Mouse (Mus musculus): ENCODE measurements at regions not wholly inside any gene's neighbourhood (a gene's known extent, or its start where the extent isn't known, plus 50 kb on each side); places are given as distances from the start of the nearest gene placed in this dataset.

GRCm38 (mm10) chr2:50757837-50758541 lies 390.9 kb downstream of the Rnd3 start:
- Histone ChIP-seq H3K27ac (no peak overlapping the region), H3K27me3 (ENCODE audit: insufficient read depth, low read length) (no peaks in the 10 kb centered on the region), H3K4me3 (replicated peaks; ENCODE audit: low read depth, low read length) (no peak overlapping the region), H3K4me1 (replicated peaks; ENCODE audit: insufficient read depth, low read length) (no peaks in the 10 kb centered on the region), H3K9ac (ENCODE audit: low read depth, low read length) (no peak overlapping the region), H3K4me2 (ENCODE audit: low read length) (no peak overlapping the region), H3K9me3 (replicated peaks; ENCODE audit: low read length) (no peaks in the 10 kb centered on the region), H3K36me3 (ENCODE audit: insufficient read depth, low read length) (no peaks in the 10 kb centered on the region)
- ATAC-seq (replicated peaks; ENCODE audit: low FRiP score, low read depth) (no peak), DNase-seq (ENCODE audit: low spot score) (no peak)
- WGBS = 84% methylated on average over 21 of the region's 21 CpGs
- TF ChIP-seq CTCF (IDR thresholded peaks at IDR 0.05; ENCODE audit: low read depth) = no peak

- Histone ChIP-seq H3K9me3 (replicated peaks; ENCODE audit: low read length) (no peaks in the 10 kb centered on the region), H3K4me1 (replicated peaks; ENCODE audit: insufficient read depth, low read length) (no peaks in the 10 kb centered on the region), H3K9ac (ENCODE audit: low read depth, low read length) (no peak overlapping the region), H3K4me2 (ENCODE audit: low read length) (no peak overlapping the region), H3K36me3 (ENCODE audit: insufficient read depth, low read length) (no peaks in the 10 kb centered on the region), H3K27ac (no peak overlapping the region), H3K4me3 (replicated peaks; ENCODE audit: low read depth, low read length) (no peak overlapping the region), H3K27me3 (ENCODE audit: insufficient read depth, low read length) (no peaks in the 10 kb centered on the region)
- no peak for TF ChIP-seq CTCF (IDR thresholded peaks at IDR 0.05; ENCODE audit: low read depth)
- no peak for ATAC-seq (replicated peaks; ENCODE audit: low FRiP score, low read depth)
- no peak for DNase-seq (ENCODE audit: low spot score)
- 70% methylated on average over 9 of the region's 9 CpGs for WGBS
Measured at GRCm38 (mm10) chr2:50755616-50756450, 393.1 kb downstream of the Rnd3 start.

- H3K4me3 ChIP-seq (replicated peaks; ENCODE audit: low read depth, low read length) = no peak overlapping the region
- ATAC-seq (replicated peaks; ENCODE audit: low FRiP score, low read depth) = no peak
- no peak overlapping the region for H3K9ac ChIP-seq (ENCODE audit: low read depth, low read length)
- H3K27me3 ChIP-seq (ENCODE audit: insufficient read depth, low read length) = no peaks in the 10 kb centered on the region
- no peak for TF ChIP-seq CTCF (IDR thresholded peaks at IDR 0.05; ENCODE audit: low read depth)
- no peaks in the 10 kb centered on the region for H3K9me3 ChIP-seq (replicated peaks; ENCODE audit: low read length)
- no peaks in the 10 kb centered on the region for H3K4me1 ChIP-seq (replicated peaks; ENCODE audit: insufficient read depth, low read length)
- DNase-seq (ENCODE audit: low spot score) = no peak
- H3K27ac ChIP-seq = no peak overlapping the region
- no peaks in the 10 kb centered on the region for H3K36me3 ChIP-seq (ENCODE audit: insufficient read depth, low read length)
- H3K4me2 ChIP-seq (ENCODE audit: low read length) = no peak overlapping the region
- WGBS = 76% methylated on average over 6 of the region's 6 CpGs
Measured at GRCm38 (mm10) chr2:50755160-50755559, 393.8 kb downstream of the Rnd3 start.

DNA sequence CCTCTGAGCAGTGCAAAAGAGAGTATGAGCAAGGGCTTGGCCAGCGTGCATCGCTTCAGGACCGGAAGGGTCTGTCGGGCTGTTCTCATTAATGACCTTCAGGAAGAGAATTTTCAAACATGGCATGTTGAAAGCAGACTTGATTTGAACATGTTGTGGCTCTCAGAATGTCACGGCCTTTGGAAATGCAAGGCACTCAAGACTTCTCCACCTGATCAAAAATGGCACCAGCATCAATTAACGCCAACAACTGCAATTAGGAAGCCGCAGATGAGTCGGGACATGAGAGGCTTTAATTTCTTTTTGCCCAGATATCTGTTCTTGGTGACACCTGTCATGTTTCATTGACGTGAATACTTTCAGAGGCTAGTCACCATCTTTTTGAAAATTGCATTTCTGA lies 396.5 kb downstream of the Rnd3 start:
- H3K36me3 ChIP-seq (ENCODE audit: insufficient read depth, low read length) = no peaks in the 10 kb centered on the region
- no peak overlapping the region for H3K4me3 ChIP-seq (replicated peaks; ENCODE audit: low read depth, low read length)
- H3K27me3 ChIP-seq (ENCODE audit: insufficient read depth, low read length) = no peaks in the 10 kb centered on the region
- no peak for TF ChIP-seq CTCF (IDR thresholded peaks at IDR 0.05; ENCODE audit: low read depth)
- H3K4me2 ChIP-seq (ENCODE audit: low read length) = no peak overlapping the region
- no peaks in the 10 kb centered on the region for H3K9me3 ChIP-seq (replicated peaks; ENCODE audit: low read length)
- no peak overlapping the region for H3K9ac ChIP-seq (ENCODE audit: low read depth, low read length)
- no peak for ATAC-seq (replicated peaks; ENCODE audit: low FRiP score, low read depth)
- WGBS = 87% methylated on average over 9 of the region's 9 CpGs
- DNase-seq (ENCODE audit: low spot score) = no peak
- no peak overlapping the region for H3K27ac ChIP-seq
- no peaks in the 10 kb centered on the region for H3K4me1 ChIP-seq (replicated peaks; ENCODE audit: insufficient read depth, low read length)

DNA sequence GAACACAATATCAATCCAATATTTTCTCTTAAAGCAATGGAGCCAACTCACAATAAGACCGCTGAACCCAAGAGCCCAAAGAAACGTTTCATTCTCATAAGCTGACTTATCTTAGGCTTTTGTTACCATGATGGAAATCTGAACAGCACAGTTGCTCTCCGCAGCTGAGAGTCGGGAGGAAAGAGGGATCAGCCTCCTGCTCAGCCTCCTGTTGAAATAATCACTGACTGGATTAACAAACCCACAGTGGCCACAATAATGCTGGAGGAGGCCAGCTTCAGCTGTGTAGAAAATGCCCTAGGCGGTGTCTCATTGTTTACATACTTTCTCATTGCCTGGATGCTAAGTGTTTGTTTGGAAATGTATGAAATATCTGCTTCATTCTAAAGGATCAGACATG lies 398.1 kb downstream of the Rnd3 start:
- no peaks in the 10 kb centered on the region for H3K36me3 ChIP-seq (ENCODE audit: insufficient read depth, low read length)
- H3K4me3 ChIP-seq (replicated peaks; ENCODE audit: low read depth, low read length) = no peak overlapping the region
- H3K4me1 ChIP-seq (replicated peaks; ENCODE audit: insufficient read depth, low read length) = no peaks in the 10 kb centered on the region
- H3K9ac ChIP-seq (ENCODE audit: low read depth, low read length) = no peak overlapping the region
- H3K9me3 ChIP-seq (replicated peaks; ENCODE audit: low read length) = no peaks in the 10 kb centered on the region
- DNase-seq (ENCODE audit: low spot score) = no peak
- WGBS = 81% methylated on average over 5 of the region's 5 CpGs
- no peaks in the 10 kb centered on the region for H3K27me3 ChIP-seq (ENCODE audit: insufficient read depth, low read length)
- no peak overlapping the region for H3K27ac ChIP-seq
- no peak for TF ChIP-seq CTCF (IDR thresholded peaks at IDR 0.05; ENCODE audit: low read depth)
- no peak for ATAC-seq (replicated peaks; ENCODE audit: low FRiP score, low read depth)
- H3K4me2 ChIP-seq (ENCODE audit: low read length) = no peak overlapping the region

DNA sequence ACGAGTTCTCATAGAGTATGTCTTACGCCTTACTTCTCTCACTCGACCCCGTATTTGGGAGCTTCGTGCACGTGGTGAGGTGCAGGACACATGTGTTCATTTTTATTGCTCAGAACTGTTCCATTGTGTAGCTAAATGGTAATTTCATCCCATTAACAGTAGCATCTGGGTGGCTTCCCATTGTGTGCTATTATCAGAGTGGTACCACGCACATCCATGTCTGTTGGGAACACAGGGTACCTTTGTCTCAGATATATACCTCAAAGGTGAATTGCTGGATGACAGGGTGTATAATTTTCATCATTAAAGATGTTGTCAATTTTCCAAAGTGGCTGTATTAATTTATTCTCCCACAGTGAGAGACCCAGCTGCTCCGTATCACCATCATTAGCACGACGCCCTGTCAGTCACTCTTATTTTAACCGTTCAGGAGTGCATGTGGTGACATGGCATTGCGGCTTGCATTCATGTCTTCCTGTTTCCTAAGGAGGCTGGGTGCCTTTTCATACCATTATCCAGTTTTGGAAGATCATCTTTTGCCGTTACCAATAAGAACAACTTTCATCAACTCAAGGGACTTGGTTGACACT lies 404.2 kb downstream of the Rnd3 start:
- Histone ChIP-seq H3K4me2 (ENCODE audit: low read length) (no peak overlapping the region), H3K4me3 (replicated peaks; ENCODE audit: low read depth, low read length) (no peak overlapping the region), H3K9ac (ENCODE audit: low read depth, low read length) (no peak overlapping the region), H3K36me3 (ENCODE audit: insufficient read depth, low read length) (no peaks in the 10 kb centered on the region), H3K27ac (no peak overlapping the region), H3K9me3 (replicated peaks; ENCODE audit: low read length) (no peaks in the 10 kb centered on the region), H3K27me3 (ENCODE audit: insufficient read depth, low read length) (no peaks in the 10 kb centered on the region), H3K4me1 (replicated peaks; ENCODE audit: insufficient read depth, low read length) (no peaks in the 10 kb centered on the region)
- WGBS = 91% methylated on average over 13 of the region's 13 CpGs
- DNase-seq (ENCODE audit: low spot score) = no peak
- no peak for TF ChIP-seq CTCF (IDR thresholded peaks at IDR 0.05; ENCODE audit: low read depth)
- no peak for ATAC-seq (replicated peaks; ENCODE audit: low FRiP score, low read depth)

All from kidney, postnatal 0 days (tissue).